ENCODE assay signal across 9 mouse cellular contexts in genomic region chr4:119462858-119463755, GRCm38 (mm10). TPM values are rescaled to one million over a fixed set of nuclear protein-coding genes. Genes with fewer than 3 reads are reported as not detected.
A peak's percentile ranks its signal among the peaks of the same experiment; 100 is the strongest.
DNase-seq lines count a peak whose midpoint lies in the region; ATAC-seq and TF ChIP-seq lines count a peak whose summit lies in the region.
"Had no signal": no experiment of that assay in that cellular context is flagged by ENCODE, and none has a peak within 500 bp of the region (broad histone marks: within the 10 kb centered on the region; RNA-seq: fewer than 3 reads in every experiment).

No protein-coding gene starts in this region.

- WGBS in neural tube, embryonic 11.5 days, result 59% methylated on average over 11 of the region's 11 CpGs
- 42% methylated on average over 11 of the region's 11 CpGs for WGBS in forebrain, embryonic 13.5 days
- WGBS in heart, postnatal 0 days, result 23% methylated on average over 11 of the region's 11 CpGs

- H3K4me2 ChIP-seq in neural tube, embryonic 11.5 days (ENCODE audit: low read depth), result no peak overlapping the region
- peak overlapping the region; percentile 24 for H3K4me2 ChIP-seq in forebrain, embryonic 13.5 days
- H3K4me2 ChIP-seq in heart, postnatal 0 days (ENCODE audit: low read depth, low read length), result peak overlapping the region; percentile 16; the same call in 1 of the 2 replicates
- peak overlapping the region; percentile 34 for H3K4me2 ChIP-seq in myocyte (ENCODE audit: low read depth)
- H3K4me2 ChIP-seq: midbrain, embryonic 12.5 days had no signal

- no peak for TF ChIP-seq EP300 in heart, postnatal 0 days (IDR thresholded peaks at IDR 0.05; ENCODE audit: low read depth)

- no peaks in the 10 kb centered on the region for H3K27me3 ChIP-seq in neural tube, embryonic 11.5 days (ENCODE audit: control insufficient read depth, insufficient read depth, low read length)
- H3K27me3 ChIP-seq in forebrain, embryonic 13.5 days, result no peaks in the 10 kb centered on the region
- H3K27me3 ChIP-seq in heart, postnatal 0 days (ENCODE audit: control insufficient read depth, insufficient read depth, low read length), result no peaks in the 10 kb centered on the region
- peaks cover 34% of the 10 kb centered on the region for H3K27me3 ChIP-seq in myocyte (ENCODE audit: control insufficient read depth, insufficient read depth, insufficient read length)
- H3K27me3 ChIP-seq: midbrain, embryonic 12.5 days had no signal

- no peak overlapping the region for H3K9ac ChIP-seq in neural tube, embryonic 11.5 days (ENCODE audit: low read length)
- 0 out of 2 replicates have a peak overlapping the region, but pooled peaks have one; percentile 21 for H3K9ac ChIP-seq in forebrain, embryonic 13.5 days
- no peak overlapping the region for H3K9ac ChIP-seq in heart, postnatal 0 days (replicated peaks; ENCODE audit: low read depth, low read length)
- H3K9ac ChIP-seq: midbrain, embryonic 12.5 days had no signal

- H3K4me3 ChIP-seq in neural tube, embryonic 11.5 days (ENCODE audit: low read depth, low read length), result no peak overlapping the region
- H3K4me3 ChIP-seq in forebrain, embryonic 13.5 days, result no peak overlapping the region
- H3K4me3 ChIP-seq in heart, postnatal 0 days (ENCODE audit: low read depth, low read length), result no peak overlapping the region
- no peak overlapping the region for H3K4me3 ChIP-seq in myocyte
- H3K4me3 ChIP-seq: midbrain, embryonic 12.5 days had no signal

- no peaks in the 10 kb centered on the region for H3K79me2 ChIP-seq in myocyte (ENCODE audit: control insufficient read depth, insufficient read depth)

- no peaks in the 10 kb centered on the region for H3K9me3 ChIP-seq in neural tube, embryonic 11.5 days (ENCODE audit: control insufficient read depth, low read length)
- H3K9me3 ChIP-seq in forebrain, embryonic 13.5 days (replicated peaks), result no peaks in the 10 kb centered on the region
- no peaks in the 10 kb centered on the region for H3K9me3 ChIP-seq in heart, postnatal 0 days (replicated peaks; ENCODE audit: control insufficient read depth, low read length)
- H3K9me3 ChIP-seq: midbrain, embryonic 12.5 days had no signal

- H3K27ac ChIP-seq in neural tube, embryonic 11.5 days (ENCODE audit: low read depth, low read length), result no peak overlapping the region
- peak overlapping the region; percentile 98 for H3K27ac ChIP-seq in forebrain, embryonic 13.5 days
- peak overlapping the region; percentile 87 for H3K27ac ChIP-seq in heart, postnatal 0 days (ENCODE audit: low read depth)
- H3K27ac ChIP-seq: midbrain, embryonic 12.5 days had no signal

- 0 out of 2 replicates have a peak, but pooled peaks cover 2% of the 10 kb centered on the region for H3K4me1 ChIP-seq in neural tube, embryonic 11.5 days (ENCODE audit: control insufficient read depth, insufficient read depth, low read length)
- peaks cover 41% of the 10 kb centered on the region for H3K4me1 ChIP-seq in forebrain, embryonic 13.5 days
- peaks cover 9% of the 10 kb centered on the region; the same call in 1 of the 2 replicates for H3K4me1 ChIP-seq in heart, postnatal 0 days (ENCODE audit: control insufficient read depth, insufficient read depth)

- peak; percentile 12; the same call in 1 of the 2 replicates for TF ChIP-seq CTCF in heart, postnatal 0 days (IDR thresholded peaks at IDR 0.05; ENCODE audit: low read depth)

- no peak for TF ChIP-seq POLR2A in myocyte (IDR thresholded peaks at IDR 0.05; ENCODE audit: insufficient read length, low read depth)

- H3K36me3 ChIP-seq in neural tube, embryonic 11.5 days (ENCODE audit: control insufficient read depth, insufficient read depth, low read length), result no peaks in the 10 kb centered on the region
- no peaks in the 10 kb centered on the region for H3K36me3 ChIP-seq in forebrain, embryonic 13.5 days (ENCODE audit: poor library complexity, severe bottlenecking)
- H3K36me3 ChIP-seq in heart, postnatal 0 days (replicated peaks; ENCODE audit: control insufficient read depth, insufficient read depth, low read length), result no peaks in the 10 kb centered on the region
- H3K36me3 ChIP-seq in myocyte (ENCODE audit: control insufficient read depth, insufficient read depth), result no peaks in the 10 kb centered on the region
- H3K36me3 ChIP-seq: midbrain, embryonic 12.5 days had no signal

- ATAC-seq in neural tube, embryonic 11.5 days (ENCODE audit: insufficient read depth, low FRiP score, low TSS enrichment), result peak; percentile 41
- peak; percentile 57 for ATAC-seq in forebrain, embryonic 13.5 days
- ATAC-seq in heart, postnatal 0 days (ENCODE audit: insufficient read depth, low read depth), result peak; percentile 83

- no peak overlapping the region for H3ac ChIP-seq in myocyte (ENCODE audit: control insufficient read depth, insufficient read length)

- DNase-seq in neural tube, embryonic 11.5 days (ENCODE audit: low spot score), result peak; percentile 51
- DNase-seq in neural tube, embryonic 10.5 days (ENCODE audit: extremely low spot score, low spot score), result no peak
- DNase-seq in brain, adult 2 months (ENCODE audit: low read depth, low spot score), result peak; percentile 94
- DNase-seq in heart, postnatal 0 days (ENCODE audit: low spot score), result peak; percentile 87
- peak; percentile 65 to 72 for DNase-seq in kidney, postnatal 36 days
- peak; percentile 56 to 72 for DNase-seq in urinary bladder, postnatal 4 days (ENCODE audit: low spot score in 2 of 2)

TF ChIP-seq in myocyte, 11 proteins besides CTCF, POLR2A, EP300 and RAD21:
- TF ChIP-seq SRF (IDR thresholded peaks at IDR 0.05; ENCODE audit: control insufficient read depth, insufficient read length, low read depth) (no peak), CEBPB (IDR thresholded peaks at IDR 0.05; ENCODE audit: insufficient read depth, poor library complexity, severe bottlenecking) (no peak), MAX (IDR thresholded peaks at IDR 0.05; ENCODE audit: low read depth) (no peak), REST (IDR thresholded peaks at IDR 0.05; ENCODE audit: insufficient read depth, insufficient read length) (no peak), MYOD1 (IDR thresholded peaks at IDR 0.05; ENCODE audit: control insufficient read depth in 1 of 3, insufficient read length in 2 of 3, low read depth in 2 of 3) (no peak), E2F4 (IDR thresholded peaks at IDR 0.05; ENCODE audit: insufficient read depth) (no peak), USF1 (IDR thresholded peaks at IDR 0.05; ENCODE audit: low read depth) (no peak), TCF3 (IDR thresholded peaks at IDR 0.05; ENCODE audit: insufficient read length, low read depth) (no peak)

RNA-seq across cellular contexts. Expression of gene Rimkla, which starts 29.3 kb away (rescaled TPM):
- polyA plus RNA-seq in neural tube, embryonic 11.5 days (2014; fragmentation: Nextera tagmentation; extraction: Ambion mirVana), result 9.5 and 9.6 TPM in 2 replicates
- polyA plus RNA-seq in forebrain, embryonic 13.5 days (2015; fragmentation: Nextera tagmentation; extraction: Ambion mirVana), result 12.2 and 12.6 TPM in 2 replicates
- total RNA-seq in heart, postnatal 0 days (2014; rRNA removed; ENCODE audit: low replicate concordance), result 5.7 and 6.4 TPM in 2 replicates
- 2.8 and 3.0 TPM in 2 replicates for polyA plus RNA-seq in heart, postnatal 0 days (2015; fragmentation: Nextera tagmentation; extraction: Ambion mirVana)
- not detected for polyA plus RNA-seq in myocyte (2012; fragmentation: generic; extraction: Trizol)

RNA-seq across cellular contexts. Expression of gene Zmynd12, which starts 40.5 kb away (rescaled TPM):
- not detected in 2 replicates for polyA plus RNA-seq in neural tube, embryonic 11.5 days (2014; fragmentation: Nextera tagmentation; extraction: Ambion mirVana)
- 0.26 and 0.35 TPM in 2 replicates for polyA plus RNA-seq in forebrain, embryonic 13.5 days (2015; fragmentation: Nextera tagmentation; extraction: Ambion mirVana)
- total RNA-seq in heart, postnatal 0 days (2014; rRNA removed; ENCODE audit: low replicate concordance), result not detected in 2 replicates
- polyA plus RNA-seq in heart, postnatal 0 days (2015; fragmentation: Nextera tagmentation; extraction: Ambion mirVana), result 0.21 and 0.37 TPM in 2 replicates
- 0.05 TPM for polyA plus RNA-seq in myocyte (2012; fragmentation: generic; extraction: Trizol)

RNA-seq across cellular contexts. Expression of gene Ppcs, which starts 40.9 kb away (rescaled TPM):
- polyA plus RNA-seq in neural tube, embryonic 11.5 days (2014; fragmentation: Nextera tagmentation; extraction: Ambion mirVana), result 25.0 and 25.5 TPM in 2 replicates
- polyA plus RNA-seq in forebrain, embryonic 13.5 days (2015; fragmentation: Nextera tagmentation; extraction: Ambion mirVana), result 15.4 and 17.9 TPM in 2 replicates
- total RNA-seq in heart, postnatal 0 days (2014; rRNA removed; ENCODE audit: low replicate concordance), result 17.4 and 22.5 TPM in 2 replicates
- 39.3 and 40.0 TPM in 2 replicates for polyA plus RNA-seq in heart, postnatal 0 days (2015; fragmentation: Nextera tagmentation; extraction: Ambion mirVana)
- 9.1 TPM for polyA plus RNA-seq in myocyte (2012; fragmentation: generic; extraction: Trizol)

RNA-seq across cellular contexts. Expression of gene Ccdc30, which starts 47.8 kb away (rescaled TPM):
- polyA plus RNA-seq in neural tube, embryonic 11.5 days (2014; fragmentation: Nextera tagmentation; extraction: Ambion mirVana), result 10.6 and 13.3 TPM in 2 replicates
- 12.4 and 12.5 TPM in 2 replicates for polyA plus RNA-seq in forebrain, embryonic 13.5 days (2015; fragmentation: Nextera tagmentation; extraction: Ambion mirVana)
- not detected in 2 replicates for total RNA-seq in heart, postnatal 0 days (2014; rRNA removed; ENCODE audit: low replicate concordance)
- 2.1 and 2.3 TPM in 2 replicates for polyA plus RNA-seq in heart, postnatal 0 days (2015; fragmentation: Nextera tagmentation; extraction: Ambion mirVana)
- 0.17 TPM for polyA plus RNA-seq in myocyte (2012; fragmentation: generic; extraction: Trizol)
